ENCODE assay signal across 7 mouse cellular contexts in genomic region chr6:128763736-128764523, GRCm38 (mm10). TPM values are rescaled to one million over a fixed set of nuclear protein-coding genes. Genes with fewer than 3 reads are reported as not detected.
A peak's percentile ranks its signal among the peaks of the same experiment; 100 is the strongest.
DNase-seq lines count a peak whose midpoint lies in the region; ATAC-seq lines count a peak whose summit lies in the region.

No protein-coding gene starts in this region.

- H3K4me2 ChIP-seq in embryonic facial prominence, embryonic 11.5 days (ENCODE audit: low read depth, low read length), result peak overlapping the region; percentile 52
- H3K4me2 ChIP-seq in limb, embryonic 11.5 days (ENCODE audit: low read depth, severe bottlenecking), result peak overlapping the region; percentile 58
- peak overlapping the region; percentile 65 for H3K4me2 ChIP-seq in midbrain, embryonic 14.5 days (ENCODE audit: low read length)

- H3K4me3 ChIP-seq in embryonic facial prominence, embryonic 11.5 days (ENCODE audit: low read depth, low read length), result peak overlapping the region; percentile 44
- peak overlapping the region; percentile 39 for H3K4me3 ChIP-seq in limb, embryonic 11.5 days (ENCODE audit: low read depth, low read length)
- H3K4me3 ChIP-seq in midbrain, embryonic 14.5 days (replicated peaks; ENCODE audit: low read depth, low read length), result peak overlapping the region; percentile 52

- no peaks in the 10 kb centered on the region for H3K36me3 ChIP-seq in embryonic facial prominence, embryonic 11.5 days (replicated peaks; ENCODE audit: control insufficient read depth, insufficient read depth, low read depth, low read length)
- H3K36me3 ChIP-seq in limb, embryonic 11.5 days (ENCODE audit: control insufficient read depth, insufficient read depth, low read length), result no peaks in the 10 kb centered on the region
- H3K36me3 ChIP-seq in midbrain, embryonic 14.5 days (ENCODE audit: control insufficient read depth, insufficient read depth, low read length), result no peaks in the 10 kb centered on the region

- H3K9ac ChIP-seq in embryonic facial prominence, embryonic 11.5 days (replicated peaks; ENCODE audit: low read length), result peak overlapping the region; percentile 48
- H3K9ac ChIP-seq in limb, embryonic 11.5 days (ENCODE audit: low read length), result peak overlapping the region; percentile 52
- peak overlapping the region; percentile 62 for H3K9ac ChIP-seq in midbrain, embryonic 14.5 days (replicated peaks; ENCODE audit: low read length)

- 0 out of 2 replicates have a peak overlapping the region, but pooled peaks have one; percentile 9 for H3K27ac ChIP-seq in embryonic facial prominence, embryonic 11.5 days (replicated peaks; ENCODE audit: low read depth, low read length)
- no peak overlapping the region for H3K27ac ChIP-seq in limb, embryonic 11.5 days (replicated peaks; ENCODE audit: low read depth, low read length)
- peak overlapping the region; percentile 85 for H3K27ac ChIP-seq in midbrain, embryonic 14.5 days (replicated peaks; ENCODE audit: low read depth, low read length)

- 1% methylated on average over 30 of the region's 30 CpGs for WGBS in embryonic facial prominence, embryonic 11.5 days
- 2% methylated on average over 30 of the region's 30 CpGs for WGBS in limb, embryonic 11.5 days
- WGBS in midbrain, embryonic 14.5 days, result 1% methylated on average over 30 of the region's 30 CpGs

- peak; percentile 93 for ATAC-seq in embryonic facial prominence, embryonic 11.5 days (replicated peaks; ENCODE audit: insufficient number of reproducible peaks, low FRiP score, low TSS enrichment, low read depth)
- ATAC-seq in limb, embryonic 11.5 days (ENCODE audit: insufficient number of reproducible peaks, low FRiP score, low TSS enrichment, low read depth), result peak; percentile 93
- peak; percentile 88 for ATAC-seq in midbrain, embryonic 14.5 days (ENCODE audit: low FRiP score, low TSS enrichment)

- peak; percentile 95 for DNase-seq in adrenal gland, postnatal 14 days
- DNase-seq in embryonic facial prominence, embryonic 11.5 days (ENCODE audit: low spot score), result peak; percentile 96
- peak; percentile 100 for DNase-seq in heart, adult 11 months
- peak; percentile 94 for DNase-seq in kidney, adult 18-20 months
- DNase-seq in limb, embryonic 11.5 days (ENCODE audit: low spot score), result peak; percentile 99
- DNase-seq in midbrain, embryonic 14.5 days, result peak; percentile 95
- peak; percentile 85 to 89 for DNase-seq in spleen, adult 18-20 months

- no peaks in the 10 kb centered on the region for H3K27me3 ChIP-seq in embryonic facial prominence, embryonic 11.5 days (ENCODE audit: control insufficient read depth, insufficient read depth, low read length)
- no peaks in the 10 kb centered on the region for H3K27me3 ChIP-seq in limb, embryonic 11.5 days (ENCODE audit: control insufficient read depth, insufficient read depth, low read length)
- no peaks in the 10 kb centered on the region for H3K27me3 ChIP-seq in midbrain, embryonic 14.5 days (ENCODE audit: control insufficient read depth, insufficient read depth, low read length)

- no peaks in the 10 kb centered on the region for H3K9me3 ChIP-seq in embryonic facial prominence, embryonic 11.5 days (replicated peaks; ENCODE audit: control insufficient read depth, low read length)
- H3K9me3 ChIP-seq in limb, embryonic 11.5 days (ENCODE audit: control insufficient read depth, low read length), result no peaks in the 10 kb centered on the region
- H3K9me3 ChIP-seq in midbrain, embryonic 14.5 days (ENCODE audit: control insufficient read depth, low read length), result no peaks in the 10 kb centered on the region

- H3K4me1 ChIP-seq in embryonic facial prominence, embryonic 11.5 days (ENCODE audit: control insufficient read depth, insufficient read depth, low read length), result no peaks in the 10 kb centered on the region
- H3K4me1 ChIP-seq in limb, embryonic 11.5 days (ENCODE audit: control insufficient read depth, insufficient read depth, low read length), result no peaks in the 10 kb centered on the region
- peaks cover 7% of the 10 kb centered on the region; the same call in 1 of the 2 replicates for H3K4me1 ChIP-seq in midbrain, embryonic 14.5 days (ENCODE audit: control insufficient read depth, insufficient read depth, low read length)

RNA-seq across cellular contexts. Expression of gene Klrb1c, which starts 25.1 kb away (rescaled TPM):
- total RNA-seq in adrenal gland, postnatal 14 days (2021), result 0.30 and 0.68 TPM in 2 replicates
- polyA plus RNA-seq in embryonic facial prominence, embryonic 11.5 days (2014; fragmentation: Nextera tagmentation; extraction: Ambion mirVana), result 0.17 TPM in 1 of 2 replicates, not detected in the other
- not detected in 2 replicates for polyA plus RNA-seq in limb, embryonic 11.5 days (2014; fragmentation: Nextera tagmentation; extraction: Ambion mirVana)
- polyA plus RNA-seq in midbrain, embryonic 14.5 days (2014; fragmentation: Nextera tagmentation; extraction: Ambion mirVana), result not detected in 2 replicates

RNA-seq across cellular contexts. Expression of gene Klrb1, which starts 41.1 kb away (rescaled TPM):
- total RNA-seq in adrenal gland, postnatal 14 days (2021), result not detected in 2 replicates
- not detected in 2 replicates for polyA plus RNA-seq in embryonic facial prominence, embryonic 11.5 days (2014; fragmentation: Nextera tagmentation; extraction: Ambion mirVana)
- not detected in 2 replicates for polyA plus RNA-seq in limb, embryonic 11.5 days (2014; fragmentation: Nextera tagmentation; extraction: Ambion mirVana)
- 0.45 and 0.94 TPM in 2 replicates for polyA plus RNA-seq in midbrain, embryonic 14.5 days (2014; fragmentation: Nextera tagmentation; extraction: Ambion mirVana)
